ENCODE assay signal across 11 mouse cellular contexts in the genomic region with DNA sequence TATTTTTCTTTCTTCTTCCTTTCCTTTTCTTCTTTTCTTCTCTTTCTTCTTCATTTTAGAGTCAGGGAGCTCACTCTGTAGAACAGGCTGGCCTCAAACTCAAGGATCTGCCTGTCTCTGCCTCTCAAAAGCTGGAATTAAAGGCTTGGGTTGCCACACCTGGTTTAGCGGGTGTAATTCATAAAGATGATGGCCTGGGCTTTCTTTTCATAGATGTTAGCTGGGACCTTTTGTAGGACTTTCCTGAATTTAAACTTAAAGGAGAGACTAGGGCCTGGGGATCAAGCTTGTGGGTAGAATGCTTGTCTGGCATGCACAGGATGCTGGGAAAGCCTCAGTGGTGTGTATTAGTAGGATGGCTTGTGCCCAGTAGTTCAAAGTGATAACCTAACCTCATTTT. TPM values are rescaled to one million over a fixed set of nuclear protein-coding genes. Genes with fewer than 3 reads are reported as not detected.
DNase-seq lines count a peak whose midpoint lies in the region; ATAC-seq and TF ChIP-seq lines count a peak whose summit lies in the region.
"Had no signal": no experiment of that assay in that cellular context is flagged by ENCODE, and none has a peak within 500 bp of the region (broad histone marks: within the 10 kb centered on the region; RNA-seq: fewer than 3 reads in every experiment).

Gene Ell3, minus strand, starts transcription at position 101 of the 400 bp plus-strand sequence.

- no peaks in the 10 kb centered on the region for H3K79me2 ChIP-seq in CH12.LX (replicated peaks; ENCODE audit: control insufficient read depth, extremely low read depth, insufficient read depth, poor library complexity, severe bottlenecking)

- TF ChIP-seq RAD21 in CH12.LX (IDR thresholded peaks at IDR 0.05; ENCODE audit: low read depth, low read length) = no peak

- peak within 1 kb of the TSS; percentile 88 for H3K4me2 ChIP-seq in heart, postnatal 0 days (ENCODE audit: low read depth, low read length)
- peak within 1 kb of the TSS; percentile 90 for H3K4me2 ChIP-seq in CH12.LX (ENCODE audit: insufficient read depth, low read depth, poor library complexity, severe bottlenecking)
- peak within 1 kb of the TSS; percentile 92 for H3K4me2 ChIP-seq in limb, embryonic 12.5 days

- no peak for DNase-seq in heart, postnatal 0 days (ENCODE audit: low spot score)
- no peak for DNase-seq in heart, postnatal 14 days
- no peak for DNase-seq in CH12.LX (ENCODE audit: extremely low read depth)
- DNase-seq in forebrain, embryonic 10.5 days (ENCODE audit: extremely low spot score, low spot score) = no peak
- no peak for DNase-seq in cerebellum, adult 9-11 months
- no peak for DNase-seq in cerebellum, adult 18-20 months
- DNase-seq: adrenal gland, postnatal 25 days had no signal

- no peak for TF ChIP-seq CTCF in heart, postnatal 0 days (IDR thresholded peaks at IDR 0.05; ENCODE audit: low read depth)
- TF ChIP-seq CTCF in CH12.LX (conservative IDR thresholded peaks at IDR 0.05 in 1 of 2, IDR thresholded peaks at IDR 0.05 in 1 of 2; ENCODE audit: low read depth in 2 of 2, low read length in 2 of 2) = no peak

- ATAC-seq in heart, postnatal 0 days (ENCODE audit: insufficient read depth, low read depth) = no peak
- ATAC-seq in limb, embryonic 12.5 days (ENCODE audit: insufficient number of reproducible peaks, insufficient read depth, low FRiP score, low TSS enrichment, low read depth) = no peak
- no peak for ATAC-seq in cerebellum, adult (ENCODE audit: insufficient number of reproducible peaks, low FRiP score, low TSS enrichment)

- dilution Hi-C loops in CH12.LX (cut with MboI; ENCODE audit: extremely low pct_ligation_motif_present, extremely low pct_unique_long_range_greater_than_20kb, low sequenced_read_pairs) = no loop called here

- H3K27ac ChIP-seq in heart, postnatal 0 days (ENCODE audit: low read depth) = no peak within 1 kb of the TSS
- no peak within 1 kb of the TSS for H3K27ac ChIP-seq in CH12.LX (ENCODE audit: insufficient read depth, low read depth)
- H3K27ac ChIP-seq in forebrain, embryonic 10.5 days = no peak within 1 kb of the TSS
- H3K27ac ChIP-seq in limb, embryonic 12.5 days = no peak within 1 kb of the TSS

- no peaks in the 10 kb centered on the region for H3K9me3 ChIP-seq in heart, postnatal 0 days (replicated peaks; ENCODE audit: control insufficient read depth, low read length)
- no peaks in the 10 kb centered on the region for H3K9me3 ChIP-seq in CH12.LX (replicated peaks; ENCODE audit: low read length)
- no peaks in the 10 kb centered on the region for H3K9me3 ChIP-seq in forebrain, embryonic 10.5 days
- no peaks in the 10 kb centered on the region for H3K9me3 ChIP-seq in limb, embryonic 12.5 days

- peaks cover 20% of the 10 kb centered on the region for H3K4me1 ChIP-seq in heart, postnatal 0 days (ENCODE audit: control insufficient read depth, insufficient read depth)
- peaks cover 6 to 34% of the 10 kb centered on the region in 2 experiments for H3K4me1 ChIP-seq in CH12.LX (ENCODE audit: control insufficient read depth in 1 of 2, insufficient read depth in 2 of 2)
- H3K4me1 ChIP-seq in forebrain, embryonic 10.5 days = peaks cover 30% of the 10 kb centered on the region
- H3K4me1 ChIP-seq in limb, embryonic 12.5 days (replicated peaks) = peaks cover 22% of the 10 kb centered on the region

- 100% methylated on average over 1 of the region's 1 CpGs for WGBS in heart, postnatal 0 days
- WGBS in forebrain, embryonic 10.5 days = 83% methylated on average over 1 of the region's 1 CpGs
- WGBS in limb, embryonic 12.5 days = 87% methylated on average over 1 of the region's 1 CpGs

- no peak for TF ChIP-seq POLR2A in CH12.LX (IDR thresholded peaks at IDR 0.05; ENCODE audit: low read depth, low read length)

- no peaks in the 10 kb centered on the region for H3K27me3 ChIP-seq in heart, postnatal 0 days (ENCODE audit: control insufficient read depth, insufficient read depth, low read length)
- H3K27me3 ChIP-seq in CH12.LX (replicated peaks) = peaks cover 38% of the 10 kb centered on the region
- peaks cover 29% of the 10 kb centered on the region for H3K27me3 ChIP-seq in forebrain, embryonic 10.5 days (ENCODE audit: poor library complexity, severe bottlenecking)
- peaks cover 6% of the 10 kb centered on the region for H3K27me3 ChIP-seq in limb, embryonic 12.5 days

- H3K36me3 ChIP-seq in heart, postnatal 0 days (replicated peaks; ENCODE audit: control insufficient read depth, insufficient read depth, low read length) = 0 out of 2 replicates have a peak, but pooled peaks cover 8% of the 10 kb centered on the region
- peaks cover 5 to 7% of the 10 kb centered on the region in 2 experiments for H3K36me3 ChIP-seq in CH12.LX (replicated peaks in 1 of 2; ENCODE audit: control insufficient read depth in 1 of 2, insufficient read depth in 1 of 2, low read length in 1 of 2)
- peaks cover 10% of the 10 kb centered on the region for H3K36me3 ChIP-seq in forebrain, embryonic 10.5 days (replicated peaks)
- peaks cover 7% of the 10 kb centered on the region for H3K36me3 ChIP-seq in limb, embryonic 12.5 days

- TF ChIP-seq EP300 in heart, postnatal 0 days (IDR thresholded peaks at IDR 0.05; ENCODE audit: low read depth) = no peak
- TF ChIP-seq EP300 in CH12.LX (IDR thresholded peaks at IDR 0.05; ENCODE audit: low read length) = no peak

- H3K4me3 ChIP-seq in heart, postnatal 0 days (ENCODE audit: low read depth, low read length) = peak within 1 kb of the TSS; percentile 51
- H3K4me3 ChIP-seq in CH12.LX (replicated peaks in 1 of 3; ENCODE audit: low read depth in 2 of 3, low read length in 2 of 3, poor library complexity in 1 of 3) = no peak within 1 kb of the TSS
- peak within 1 kb of the TSS; percentile 49; the same call in 1 of the 2 replicates for H3K4me3 ChIP-seq in forebrain, embryonic 10.5 days
- peak within 1 kb of the TSS; percentile 53; the same call in 1 of the 2 replicates for H3K4me3 ChIP-seq in limb, embryonic 12.5 days (replicated peaks)

- H3K9ac ChIP-seq in heart, postnatal 0 days (replicated peaks; ENCODE audit: low read depth, low read length) = peak within 1 kb of the TSS; percentile 18; the same call in 1 of the 2 replicates
- H3K9ac ChIP-seq in CH12.LX (ENCODE audit: insufficient read depth, low read depth) = no peak within 1 kb of the TSS
- H3K9ac ChIP-seq in limb, embryonic 12.5 days (replicated peaks) = peak within 1 kb of the TSS; percentile 55; the same call in 1 of the 2 replicates

- in situ Hi-C loops in CH12.LX (cut with MboI; ENCODE audit: low pct_ligation_motif_present, low pct_unique_long_range_greater_than_20kb, low sequenced_read_pairs) = no loop called here

- intact Hi-C loops in heart, postnatal 14 days (cut with DNase I) = no loop called here

TF ChIP-seq in CH12.LX, 34 proteins besides CTCF, POLR2A, EP300 and RAD21:
- TF ChIP-seq ZKSCAN1 (IDR thresholded peaks at IDR 0.05; ENCODE audit: borderline replicate concordance, low read depth, low read length) (no peak), ETS1 (conservative IDR thresholded peaks at IDR 0.05; ENCODE audit: low read depth, low read length) (no peak), KAT2A (IDR thresholded peaks at IDR 0.05; ENCODE audit: insufficient replicate concordance, low read length) (no peak), BHLHE40 (IDR thresholded peaks at IDR 0.05; ENCODE audit: low read depth, low read length) (no peak), CHD1 (IDR thresholded peaks at IDR 0.05; ENCODE audit: low read depth, low read length) (no peak), TCF12 (IDR thresholded peaks at IDR 0.05; ENCODE audit: low read depth, low read length) (no peak), NRF1 (IDR thresholded peaks at IDR 0.05; ENCODE audit: low read depth, low read length) (no peak), ZMIZ1 (IDR thresholded peaks at IDR 0.05; ENCODE audit: low read depth, low read length) (no peak), GABPA (IDR thresholded peaks at IDR 0.05; ENCODE audit: insufficient replicate concordance, low read depth, low read length) (no peak), USF1 (IDR thresholded peaks at IDR 0.05; ENCODE audit: low read depth, low read length) (no peak), RCOR1 (conservative IDR thresholded peaks at IDR 0.05; ENCODE audit: low read depth, low read length) (no peak), ZC3H11A (IDR thresholded peaks at IDR 0.05; ENCODE audit: low read depth, low read length) (no peak), MAX (IDR thresholded peaks at IDR 0.05; ENCODE audit: low read length) (no peak), TBP (conservative IDR thresholded peaks at IDR 0.05; ENCODE audit: low read depth, low read length) (no peak), E2F4 (IDR thresholded peaks at IDR 0.05; ENCODE audit: insufficient replicate concordance, low read depth, low read length) (no peak), UBTF (IDR thresholded peaks at IDR 0.05; ENCODE audit: low read depth, low read length) (no peak), MEF2A (IDR thresholded peaks at IDR 0.05; ENCODE audit: borderline replicate concordance, low read depth, low read length) (no peak), SMC3 (IDR thresholded peaks at IDR 0.05; ENCODE audit: low read depth, low read length) (no peak)

RNA-seq across cellular contexts. Expression of gene Ell3, which starts in this region (rescaled TPM):
- total RNA-seq in heart, postnatal 0 days (2014; rRNA removed; ENCODE audit: low replicate concordance) = not detected in 2 replicates
- 0.36 and 0.55 TPM in 2 replicates for polyA plus RNA-seq in heart, postnatal 0 days (2015; fragmentation: Nextera tagmentation; extraction: Ambion mirVana)
- total RNA-seq in heart, postnatal 14 days (2021) = not detected
- total RNA-seq in CH12.LX (2012; rRNA removed) (0.38 and 1.4 TPM in 2 replicates), CH12.LX (2014; rRNA removed) (2.1 and 2.3 TPM in 2 replicates)
- 1.0 and 1.5 TPM in 2 replicates for polyA plus RNA-seq in CH12.LX (2012; ENCODE audit: insufficient read length, low read depth)
- polyA plus RNA-seq in forebrain, embryonic 10.5 days (2016; fragmentation: Nextera tagmentation; extraction: Ambion mirVana) = 4.3 and 5.0 TPM in 2 replicates
- 10.8 and 13.5 TPM in 2 replicates for polyA plus RNA-seq in limb, embryonic 12.5 days (2016; fragmentation: Nextera tagmentation; extraction: Ambion mirVana)
- total RNA-seq: hematopoietic stem cell, adult 5-6 weeks; left cerebral cortex, postnatal 25 days had no signal

Comparison
In these comparisons a context has a peak if more than half of its experiments do, and no peak if none do; other contexts are left out.
1. H3K4me3 ChIP-seq: peak in heart, postnatal 0 days (single experiment), forebrain, embryonic 10.5 days (single experiment) and limb, embryonic 12.5 days (single experiment); none in CH12.LX (0 of 3).
2. Peak in every context shown above with its lines, with median percentiles within 50 percentile points of each other: H3K4me2 ChIP-seq.